Mouse (Mus musculus) MEL (cell line): ENCODE measurements around the gene Col9a2. TPM values are rescaled to one million over a fixed set of nuclear protein-coding genes. Genes with fewer than 3 reads are reported as not detected.

Experiments used
- DNase-seq: peaks from one replicate; pipeline ENCODE4 v3.0.0; 2011; ENCODE audit warnings: low read depth, low spot score
- H3K27ac ChIP-seq: 2 replicates; pipeline ENCODE4 v1.5.1; 2012; ENCODE audit warnings: low read depth, mild to moderate bottlenecking, control low read depth, low read length, moderate library complexity; ENCODE audit not compliant: control insufficient read depth
- H3K27me3 ChIP-seq, 2 experiments: fragments of 150-350 bp in 1 of 2; sonication (generic) in 1 of 2; 2 replicates each; pipeline ENCODE4 v1.6.1; 2012; ENCODE audit warnings: low read length in 2 of 2, mild to moderate bottlenecking in 2 of 2, improper control_type of control experiment in 1 of 2, moderate library complexity in 1 of 2; ENCODE audit not compliant: insufficient read depth in 2 of 2, control insufficient read depth in 1 of 2
- H3K36me3 ChIP-seq, 2 experiments: 2 replicates each; pipeline ENCODE4 v1.6.1; 2012 to 2014; ENCODE audit warnings: low read length in 2 of 2, improper control_type of control experiment in 1 of 2, inconsistent platforms in 1 of 2, mild to moderate bottlenecking in 1 of 2; ENCODE audit not compliant: insufficient read depth in 2 of 2, control insufficient read depth in 1 of 2
- H3K4me1 ChIP-seq, 2 experiments: fragments of 150-350 bp in 1 of 2; sonication (generic) in 1 of 2; 2 replicates each; pipeline ENCODE4 v1.6.1; 2012; ENCODE audit warnings: low read length in 2 of 2, improper control_type of control experiment in 1 of 2, mild to moderate bottlenecking in 1 of 2; ENCODE audit not compliant: insufficient read depth in 2 of 2, control insufficient read depth in 1 of 2
- H3K4me3 ChIP-seq, 2 experiments: fragments of 150-350 bp in 1 of 2; sonication (generic) in 1 of 2; 2 replicates each; pipeline ENCODE4 v1.5.1; 2012; ENCODE audit warnings: low read depth in 2 of 2, low read length in 2 of 2, mild to moderate bottlenecking in 2 of 2, moderate library complexity in 2 of 2, control low read depth in 1 of 2, improper control_type of control experiment in 1 of 2; ENCODE audit not compliant: control insufficient read depth in 1 of 2, insufficient read depth in 1 of 2
- H3K79me2 ChIP-seq: 2 replicates; pipeline ENCODE4 v1.6.1; 2012; ENCODE audit warnings: mild to moderate bottlenecking, low read length, moderate library complexity; ENCODE audit not compliant: control insufficient read depth, poor library complexity, insufficient read depth
- H3K9ac ChIP-seq: 2 replicates; pipeline ENCODE4 v1.6.1; 2012; ENCODE audit warnings: low read depth, mild to moderate bottlenecking, control low read depth, low read length, moderate library complexity; ENCODE audit not compliant: control insufficient read depth, poor library complexity, severe bottlenecking
- H3K9me3 ChIP-seq: fragments of 150-350 bp; sonication (generic); replicated peaks from 2 replicates; pipeline ENCODE4 v1.6.1; 2012; ENCODE audit warnings: mild to moderate bottlenecking, low read length, improper control_type of control experiment, moderate library complexity; ENCODE audit not compliant: insufficient read depth
- CHD1 ChIP-seq: IDR thresholded peaks from 2 replicates; pipeline ENCODE4 v1.6.1; 2012; ENCODE audit warnings: low read depth, mild to moderate bottlenecking, inconsistent platforms, low read length, improper control_type of control experiment
- CHD2 ChIP-seq: IDR thresholded peaks from 2 replicates; pipeline ENCODE4 v1.6.1; 2011; ENCODE audit warnings: low read length, improper control_type of control experiment
- E2F4 ChIP-seq: IDR thresholded peaks from 2 replicates; pipeline ENCODE4 v1.6.1; 2011; ENCODE audit warnings: low read depth, low read length, improper control_type of control experiment, borderline replicate concordance
- ELF1 ChIP-seq: IDR thresholded peaks from 2 replicates; pipeline ENCODE4 v1.6.1; 2014; ENCODE audit warnings: low read depth, mild to moderate bottlenecking, inconsistent platforms, low read length, improper control_type of control experiment, moderate library complexity
- EP300 ChIP-seq, 2 experiments: IDR thresholded peaks; 2 replicates each; pipeline ENCODE4 v1.6.1; 2011; ENCODE audit warnings: improper control_type of control experiment in 2 of 2, low read length in 2 of 2, low read depth in 1 of 2, mild to moderate bottlenecking in 1 of 2
- ETS1 ChIP-seq: IDR thresholded peaks from 2 replicates; pipeline ENCODE4 v1.6.1; 2012; ENCODE audit warnings: low read depth, mild to moderate bottlenecking, inconsistent platforms, low read length, improper control_type of control experiment, moderate library complexity
- GATA1 ChIP-seq: IDR thresholded peaks from 2 replicates; pipeline ENCODE4 v1.6.1; 2011; ENCODE audit warnings: low read depth, low read length, improper control_type of control experiment
- JUND ChIP-seq: IDR thresholded peaks from 2 replicates; pipeline ENCODE4 v1.6.1; 2011; ENCODE audit warnings: low read depth, mild to moderate bottlenecking, improper control_type of control experiment, low read length
- MAFK ChIP-seq: IDR thresholded peaks from 2 replicates; pipeline ENCODE4 v1.6.1; 2011; ENCODE audit warnings: low read depth, mild to moderate bottlenecking, low read length, improper control_type of control experiment, borderline replicate concordance
- MAX ChIP-seq: IDR thresholded peaks from 2 replicates; pipeline ENCODE4 v1.6.1; 2011; ENCODE audit warnings: low read length, improper control_type of control experiment
- MAZ ChIP-seq: IDR thresholded peaks from 2 replicates; pipeline ENCODE4 v1.6.1; 2012; ENCODE audit warnings: low read depth, mild to moderate bottlenecking, inconsistent platforms, low read length, improper control_type of control experiment
- MEF2A ChIP-seq: IDR thresholded peaks from 2 replicates; pipeline ENCODE4 v1.6.1; 2014; ENCODE audit warnings: low read depth, mild to moderate bottlenecking, inconsistent platforms, low read length, improper control_type of control experiment; ENCODE audit not compliant: poor library complexity, insufficient replicate concordance, severe bottlenecking; ENCODE audit errors: extremely low read depth
- MXI1 ChIP-seq: IDR thresholded peaks from 2 replicates; pipeline ENCODE4 v1.6.1; 2011; ENCODE audit warnings: mild to moderate bottlenecking, low read depth, low read length, improper control_type of control experiment
- MYB ChIP-seq: IDR thresholded peaks from 2 replicates; pipeline ENCODE4 v1.6.1; 2011; ENCODE audit warnings: mild to moderate bottlenecking, low read depth, low read length, improper control_type of control experiment
- NELFE ChIP-seq: IDR thresholded peaks from 2 replicates; pipeline ENCODE4 v1.6.1; 2011; ENCODE audit warnings: low read depth, low read length, improper control_type of control experiment
- POLR2AphosphoS5 ChIP-seq: IDR thresholded peaks from 2 replicates; pipeline ENCODE4 v1.6.1; 2012; ENCODE audit warnings: low read depth, borderline replicate concordance, mild to moderate bottlenecking, inconsistent platforms, low read length, moderate library complexity, mixed read lengths
- RAD21 ChIP-seq: IDR thresholded peaks from 2 replicates; pipeline ENCODE4 v1.6.1; 2011; ENCODE audit warnings: mild to moderate bottlenecking, low read depth, low read length, improper control_type of control experiment
- RCOR1 ChIP-seq: IDR thresholded peaks from 2 replicates; pipeline ENCODE4 v1.6.1; 2012; ENCODE audit warnings: low read depth, mild to moderate bottlenecking, inconsistent platforms, low read length, improper control_type of control experiment
- SIN3A ChIP-seq: IDR thresholded peaks from 2 replicates; pipeline ENCODE4 v1.6.1; 2012; ENCODE audit warnings: low read length, improper control_type of control experiment, inconsistent platforms
- TAL1 ChIP-seq: IDR thresholded peaks from 2 replicates; pipeline ENCODE4 v1.6.1; 2012; ENCODE audit warnings: mild to moderate bottlenecking, inconsistent platforms, low read length, moderate library complexity, mixed read lengths
- TCF12 ChIP-seq: IDR thresholded peaks from 2 replicates; pipeline ENCODE4 v1.6.1; 2014; ENCODE audit warnings: low read depth, mild to moderate bottlenecking, inconsistent platforms, low read length, improper control_type of control experiment, moderate library complexity
- UBTF ChIP-seq: IDR thresholded peaks from 2 replicates; pipeline ENCODE4 v1.6.1; 2012; ENCODE audit warnings: low read depth, mild to moderate bottlenecking, inconsistent platforms, low read length, improper control_type of control experiment, moderate library complexity, borderline replicate concordance; ENCODE audit not compliant: insufficient read depth
- USF1 ChIP-seq: IDR thresholded peaks from 2 replicates; pipeline ENCODE4 v1.6.1; 2014; ENCODE audit warnings: low read depth, mild to moderate bottlenecking, inconsistent platforms, low read length, improper control_type of control experiment, moderate library complexity
- USF2 ChIP-seq, 2 experiments: IDR thresholded peaks; 2 replicates each; pipeline ENCODE4 v1.6.1; 2011 to 2012; ENCODE audit warnings: improper control_type of control experiment in 2 of 2, low read length in 2 of 2, borderline replicate concordance in 1 of 2, inconsistent platforms in 1 of 2, low read depth in 1 of 2, mild to moderate bottlenecking in 1 of 2; ENCODE audit not compliant: insufficient read depth in 1 of 2
- ZKSCAN1 ChIP-seq: IDR thresholded peaks from 2 replicates; pipeline ENCODE4 v1.6.1; 2012; ENCODE audit warnings: low read depth, mild to moderate bottlenecking, inconsistent platforms, low read length, improper control_type of control experiment, moderate library complexity
- ZMIZ1 ChIP-seq: IDR thresholded peaks from 2 replicates; pipeline ENCODE4 v1.6.1; 2012; ENCODE audit warnings: low read depth, mild to moderate bottlenecking, inconsistent platforms, low read length, improper control_type of control experiment, moderate library complexity
- ZNF384 ChIP-seq: IDR thresholded peaks from 2 replicates; pipeline ENCODE4 v1.6.1; 2012; ENCODE audit warnings: low read depth, mild to moderate bottlenecking, inconsistent platforms, low read length, improper control_type of control experiment
- polyA plus RNA-seq, 2 experiments: library from polyadenylated mRNA; stranded (reverse) in 1 of 2; unstranded in 1 of 2; fragments of >175 nt in 1 of 2; fragments of >200 nt in 1 of 2; gene quantifications; 2 replicates each; pipeline versions ENCODE4 v1.2.1 to v1.2.4; 2012; ENCODE audit warnings: low replicate concordance in 2 of 2, low read depth in 1 of 2; ENCODE audit not compliant: insufficient read length in 2 of 2, insufficient read depth in 1 of 2, missing spikeins in 1 of 2
- total RNA-seq: library from RNA; depleted of rRNA; stranded (reverse); fragments of 300-350 nt; gene quantifications from 2 replicates; pipeline ENCODE4 v1.2.3, GENCODE M21; 2012

The Col9a2 gene
- total and polyA plus RNA-seq, 3 experiments: 0.12 TPM; not detected in 2

GRCm38 (mm10) chr4:121010770-121011549, 28.2 kb upstream of the Col9a2 start:
- TF ChIP-seq EP300 (IDR thresholded peaks at IDR 0.05; ENCODE audit: low read depth in 1 of 2, low read length in 2 of 2): peak; percentile 73 to 82
- no peak for TF ChIP-seq JUND
- TF ChIP-seq MEF2A: no peak
- peak; percentile 58; the same call in 1 of the 2 replicates for TF ChIP-seq TCF12
- no peak for TF ChIP-seq POLR2AphosphoS5
- peak; percentile 38; the same call in 1 of the 2 replicates for TF ChIP-seq SIN3A
- peak; percentile 64 for TF ChIP-seq GATA1
- no peak for TF ChIP-seq CHD2
- peak; percentile 28; the same call in 1 of the 2 replicates for TF ChIP-seq MXI1
- TF ChIP-seq MYB: peak; percentile 69
- TF ChIP-seq ELF1: no peak
- TF ChIP-seq ZNF384: peak; percentile 72; the same call in 1 of the 2 replicates
- no peak; the same call in 1 of the 2 replicates for TF ChIP-seq RCOR1
- TF ChIP-seq ETS1: peak; percentile 25; the same call in 1 of the 2 replicates
- TF ChIP-seq TAL1: no peak; the same call in none of the 2 replicates
- TF ChIP-seq NELFE: no peak
- H3K4me3 ChIP-seq: no peak overlapping the region
- peaks cover 48 to 56% of the 10 kb centered on the region in 2 experiments for H3K4me1 ChIP-seq
- H3K9ac ChIP-seq: no peak overlapping the region
- H3K79me2 ChIP-seq: peaks cover 67% of the 10 kb centered on the region
- peak overlapping the region; percentile 21; the same call in 1 of the 2 replicates for H3K27ac ChIP-seq
- H3K27me3 ChIP-seq: no peaks in the 10 kb centered on the region
- H3K9me3 ChIP-seq: no peaks in the 10 kb centered on the region
- DNase-seq: peak; percentile 34
- peaks cover 0 to 78% of the 10 kb centered on the region in 2 experiments; a peak in 2 of 4 replicates for H3K36me3 ChIP-seq

- H3K27me3 ChIP-seq: no peaks in the 10 kb centered on the region
- H3K79me2 ChIP-seq: peaks cover 46% of the 10 kb centered on the region
- H3K4me1 ChIP-seq: peaks cover 25 to 46% of the 10 kb centered on the region in 2 experiments
- H3K36me3 ChIP-seq: peaks cover 0 to 60% of the 10 kb centered on the region in 2 experiments; a peak in 2 of 4 replicates
- peak overlapping the region; percentile 49 to 80 for H3K4me3 ChIP-seq
- H3K9me3 ChIP-seq: no peaks in the 10 kb centered on the region
- peak; percentile 96 for DNase-seq
- H3K27ac ChIP-seq: peak overlapping the region; percentile 97
- H3K9ac ChIP-seq: peak overlapping the region; percentile 91
- TF ChIP-seq ZMIZ1: 0 out of 2 replicates have a peak, but pooled peaks have one; percentile 36
- TF ChIP-seq GATA1: peak; percentile 98
- TF ChIP-seq MEF2A: no peak; the same call in 1 of the 2 replicates
- peak; percentile 56; the same call in 1 of the 2 replicates for TF ChIP-seq MAFK
- 0 out of 2 replicates have a peak, but pooled peaks have one; percentile 31 for TF ChIP-seq UBTF
- TF ChIP-seq MYB: peak; percentile 95
- TF ChIP-seq USF2 (IDR thresholded peaks at IDR 0.05; ENCODE audit: borderline replicate concordance in 1 of 2, insufficient read depth in 1 of 2, low read depth in 1 of 2, low read length in 2 of 2): peak in 1 of 2 experiments; percentile 68; a peak in 2 of 4 replicates
- TF ChIP-seq RCOR1: peak; percentile 87
- TF ChIP-seq ZKSCAN1: no peak
- peak; percentile 73 for TF ChIP-seq ZNF384
- no peak for TF ChIP-seq RAD21
- peak; percentile 100 for TF ChIP-seq MXI1
- peak; percentile 74; the same call in 1 of the 2 replicates for TF ChIP-seq MAZ
- TF ChIP-seq MAX: peak; percentile 98
- TF ChIP-seq CHD1: no peak
- TF ChIP-seq USF1: peak; percentile 92
- TF ChIP-seq E2F4: no peak
- peak; percentile 97 to 98 for TF ChIP-seq EP300 (IDR thresholded peaks at IDR 0.05; ENCODE audit: low read depth in 1 of 2, low read length in 2 of 2)
These were observed 24.5 kb upstream of the Col9a2 start for GRCm38 (mm10) chr4:121014594-121015267.
